16 mouse cellular contexts compared by ENCODE assay signal in the genomic region with DNA sequence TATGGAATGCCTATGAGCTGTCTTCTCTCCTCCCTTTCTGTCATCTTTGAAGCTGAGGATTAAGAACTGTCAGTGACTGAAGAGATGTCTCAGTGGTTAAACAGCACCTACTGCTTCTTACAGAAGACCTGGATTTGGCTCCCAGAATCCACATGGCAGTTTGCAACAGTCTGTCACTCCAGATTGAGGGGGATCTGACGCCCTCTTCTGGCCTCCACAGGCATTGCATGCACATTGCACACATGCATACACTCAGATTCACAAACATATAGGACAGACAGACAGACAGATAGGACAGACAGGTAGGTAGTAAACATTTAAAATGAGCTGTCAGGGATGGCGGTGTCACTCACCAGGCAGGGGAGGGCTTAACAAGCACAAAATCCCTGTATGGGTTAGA. TPM values are rescaled to one million over a fixed set of nuclear protein-coding genes. Genes with fewer than 3 reads are reported as not detected.
A peak's percentile ranks its signal among the peaks of the same experiment; 100 is the strongest.
DNase-seq lines count a peak whose midpoint lies in the region; ATAC-seq and TF ChIP-seq lines count a peak whose summit lies in the region.
"Had no signal": no experiment of that assay in that cellular context is flagged by ENCODE, and none has a peak within 500 bp of the region (broad histone marks: within the 10 kb centered on the region; RNA-seq: fewer than 3 reads in every experiment).

No protein-coding gene starts in this region.

- no peak overlapping the region for H3K4me3 ChIP-seq in heart, adult 2 months
- no peak overlapping the region for H3K4me3 ChIP-seq in liver, postnatal 0 days (ENCODE audit: low read depth, low read length)
- H3K4me3 ChIP-seq in ES-Bruce4 (ENCODE audit: low read depth, low read length): no peak overlapping the region
- H3K4me3 ChIP-seq in cortical plate, adult 2 months (ENCODE audit: insufficient read depth, low read length): no peak overlapping the region
- H3K4me3 ChIP-seq: erythroblast, embryonic 14.5 days; lung, embryonic 15.5 days; midbrain, embryonic 15.5 days; stomach, embryonic 15.5 days had no signal

- no peak for TF ChIP-seq EP300 in heart, adult 2 months (IDR thresholded peaks at IDR 0.05; ENCODE audit: insufficient read depth, low read depth, low read length)
- no peak for TF ChIP-seq EP300 in liver, postnatal 0 days (IDR thresholded peaks at IDR 0.05; ENCODE audit: low read depth)
- TF ChIP-seq EP300 in ES-Bruce4 (IDR thresholded peaks at IDR 0.05; ENCODE audit: insufficient read depth, low read depth, low read length): no peak

- H3K9ac ChIP-seq in heart, adult 2 months (ENCODE audit: low read depth, low read length): no peak overlapping the region
- no peak overlapping the region for H3K9ac ChIP-seq in liver, postnatal 0 days (replicated peaks)
- no peak overlapping the region for H3K9ac ChIP-seq in ES-Bruce4 (ENCODE audit: low read depth, poor library complexity, severe bottlenecking)
- H3K9ac ChIP-seq: lung, embryonic 15.5 days; midbrain, embryonic 15.5 days; stomach, embryonic 15.5 days had no signal

- H3K4me2 ChIP-seq in liver, postnatal 0 days (ENCODE audit: low read depth, low read length): no peak overlapping the region
- H3K4me2 ChIP-seq: lung, embryonic 15.5 days; midbrain, embryonic 15.5 days; stomach, embryonic 15.5 days had no signal

- WGBS in heart, adult 2 months: 65% methylated on average over 2 of the region's 2 CpGs
- WGBS in liver, postnatal 0 days (ENCODE audit: insufficient replicate concordance): 63% methylated on average over 2 of the region's 2 CpGs

- TF ChIP-seq POLR2A in heart, adult 2 months (IDR thresholded peaks at IDR 0.05; ENCODE audit: insufficient read depth, low read depth, low read length): no peak
- TF ChIP-seq POLR2A in ES-Bruce4 (IDR thresholded peaks at IDR 0.05; ENCODE audit: insufficient read depth, low read length): no peak
- no peak for TF ChIP-seq POLR2A in cortical plate, adult 2 months (IDR thresholded peaks at IDR 0.05; ENCODE audit: extremely low read depth, insufficient read depth, low read length)

- no peak for ATAC-seq in liver, postnatal 0 days
- ATAC-seq: forebrain, embryonic 14.5 days; midbrain, embryonic 15.5 days had no signal

- H3K27me3 ChIP-seq in heart, adult 2 months (ENCODE audit: control insufficient read depth, insufficient read depth, low read length): no peaks in the 10 kb centered on the region
- no peaks in the 10 kb centered on the region for H3K27me3 ChIP-seq in liver, postnatal 0 days (ENCODE audit: insufficient read depth, low read length)
- no peaks in the 10 kb centered on the region for H3K27me3 ChIP-seq in ES-Bruce4 (ENCODE audit: control insufficient read depth, insufficient read depth, low read length, poor library complexity, severe bottlenecking)
- H3K27me3 ChIP-seq: lung, embryonic 15.5 days; midbrain, embryonic 15.5 days; stomach, embryonic 15.5 days had no signal

- H3K79me2 ChIP-seq in heart, adult 2 months (replicated peaks; ENCODE audit: control insufficient read depth, insufficient read depth, low read length): no peaks in the 10 kb centered on the region

- no peaks in the 10 kb centered on the region for H3K36me3 ChIP-seq in heart, adult 2 months (ENCODE audit: control insufficient read depth, insufficient read depth, low read length)
- no peaks in the 10 kb centered on the region for H3K36me3 ChIP-seq in liver, postnatal 0 days (replicated peaks; ENCODE audit: insufficient read depth, low read length)
- no peaks in the 10 kb centered on the region for H3K36me3 ChIP-seq in ES-Bruce4 (ENCODE audit: control insufficient read depth, insufficient read depth, low read length, poor library complexity, severe bottlenecking)
- H3K36me3 ChIP-seq: lung, embryonic 15.5 days; midbrain, embryonic 15.5 days; stomach, embryonic 15.5 days had no signal

- TF ChIP-seq CTCF in heart, adult 2 months (IDR thresholded peaks at IDR 0.05): 0 out of 2 replicates have a peak, but pooled peaks have one; percentile 8
- TF ChIP-seq CTCF in liver, postnatal 0 days (IDR thresholded peaks at IDR 0.05; ENCODE audit: low read depth): peak; percentile 38
- peak; percentile 43 for TF ChIP-seq CTCF in ES-Bruce4 (IDR thresholded peaks at IDR 0.05; ENCODE audit: low read depth, low read length)
- 0 out of 2 replicates have a peak, but pooled peaks have one; percentile 4 for TF ChIP-seq CTCF in cortical plate, adult 2 months (IDR thresholded peaks at IDR 0.05; ENCODE audit: extremely low read depth, insufficient read depth, low read length)

- no peaks in the 10 kb centered on the region for H3K9me3 ChIP-seq in liver, postnatal 0 days (ENCODE audit: low read length)
- no peaks in the 10 kb centered on the region; the same call in 1 of the 2 replicates for H3K9me3 ChIP-seq in ES-Bruce4 (replicated peaks; ENCODE audit: control insufficient read depth, insufficient read depth, low read length, poor library complexity, severe bottlenecking)
- H3K9me3 ChIP-seq: lung, embryonic 15.5 days; midbrain, embryonic 15.5 days; stomach, embryonic 15.5 days had no signal

- intact Hi-C loops in heart, adult 2 months (cut with DNase I): no loop called here

- H3K4me1 ChIP-seq in heart, adult 2 months (ENCODE audit: control insufficient read depth, insufficient read depth, low read length): no peaks in the 10 kb centered on the region
- H3K4me1 ChIP-seq in liver, postnatal 0 days (ENCODE audit: insufficient read depth): no peaks in the 10 kb centered on the region
- no peaks in the 10 kb centered on the region for H3K4me1 ChIP-seq in ES-Bruce4 (ENCODE audit: control insufficient read depth, insufficient read depth, low read length)
- H3K4me1 ChIP-seq in cortical plate, adult 2 months (ENCODE audit: control insufficient read depth, insufficient read depth, low read length): no peaks in the 10 kb centered on the region
- H3K4me1 ChIP-seq: lung, embryonic 15.5 days; midbrain, embryonic 15.5 days; stomach, embryonic 15.5 days had no signal

- DNase-seq in heart, adult 2 months: no peak
- DNase-seq in heart, adult 18-20 months: no peak
- DNase-seq in liver, postnatal 0 days: no peak
- no peak for DNase-seq in liver
- no peak for DNase-seq in thymus, postnatal 14 days
- no peak for DNase-seq in yolk sac, embryonic 10.5 days (ENCODE audit: low spot score)
- DNase-seq: adrenal gland, postnatal 14 days; cerebellum, adult 18-20 months; thymus, postnatal 25 days had no signal

- H3K27ac ChIP-seq in heart, adult 2 months: no peak overlapping the region
- no peak overlapping the region for H3K27ac ChIP-seq in liver, postnatal 0 days (ENCODE audit: low read depth)
- H3K27ac ChIP-seq in ES-Bruce4 (ENCODE audit: insufficient read depth, low read length): no peak overlapping the region
- H3K27ac ChIP-seq in cortical plate, adult 2 months (ENCODE audit: insufficient read depth, low read length): no peak overlapping the region
- H3K27ac ChIP-seq: lung, embryonic 15.5 days; midbrain, embryonic 15.5 days; stomach, embryonic 15.5 days had no signal

RNA-seq across cellular contexts. Expression of a gene that starts 32.5 kb away (rescaled TPM):
- total RNA-seq in heart, adult 2 months (2021): 10 to 100 TPM; 19.4 to 21.8 TPM
- polyA plus RNA-seq in heart, adult 2 months (2012; rRNA removed): 4.8 and 10.9 TPM in 2 replicates
- total RNA-seq in heart, adult 18-20 months (2021): 10 to 100 TPM; 19.0 to 21.5 TPM
- polyA plus RNA-seq in liver, postnatal 0 days (2015; fragmentation: Nextera tagmentation; extraction: Ambion mirVana): 4.8 and 5.5 TPM in 2 replicates
- polyA plus RNA-seq in ES-Bruce4 (2011; ENCODE audit: insufficient read depth, insufficient read length, low read depth, missing spikeins): 27.8 and 29.3 TPM in 2 replicates
- polyA plus RNA-seq in cortical plate, adult 2 months (2012; rRNA removed): 21.2 and 21.6 TPM in 2 replicates
